Mouse (Mus musculus): ENCODE results near the gene Arl1. TPM values are rescaled to one million over a fixed set of nuclear protein-coding genes. Genes with fewer than 3 reads are reported as not detected.
"Not testable (repeated sequence)": the region's sequence is repeated elsewhere in the genome, so short reads cannot be mapped to it uniquely, and the experiment has no call there.

Gene Arl1
- polyA plus RNA-seq, 1 experiment from 2014 or later = 196 TPM

GRCm38 (mm10) chr10:88772965-88773364, 42.3 kb downstream of the Arl1 start:
- not testable (repeated sequence) for H3K4me1 ChIP-seq (ENCODE audit: control insufficient read depth, insufficient read depth, low read length); H3K27ac ChIP-seq (ENCODE audit: low read length); H3K27me3 ChIP-seq (ENCODE audit: control insufficient read depth, insufficient read depth, low read length); ATAC-seq (ENCODE audit: insufficient number of reproducible peaks, insufficient read depth, low FRiP score, low read depth); H3K4me3 ChIP-seq (ENCODE audit: low read depth, low read length); H3K4me2 ChIP-seq (replicated peaks; ENCODE audit: low read depth, low read length); H3K9me3 ChIP-seq (ENCODE audit: control insufficient read depth, low read depth, low read length); H3K9ac ChIP-seq (replicated peaks; ENCODE audit: low read depth, low read length)
- 87% methylated on average over 5 of the region's 5 CpGs for WGBS
- H3K36me3 ChIP-seq (ENCODE audit: control insufficient read depth, insufficient read depth, low read length) = peaks cover 52% of the 10 kb centered on the region

DNA sequence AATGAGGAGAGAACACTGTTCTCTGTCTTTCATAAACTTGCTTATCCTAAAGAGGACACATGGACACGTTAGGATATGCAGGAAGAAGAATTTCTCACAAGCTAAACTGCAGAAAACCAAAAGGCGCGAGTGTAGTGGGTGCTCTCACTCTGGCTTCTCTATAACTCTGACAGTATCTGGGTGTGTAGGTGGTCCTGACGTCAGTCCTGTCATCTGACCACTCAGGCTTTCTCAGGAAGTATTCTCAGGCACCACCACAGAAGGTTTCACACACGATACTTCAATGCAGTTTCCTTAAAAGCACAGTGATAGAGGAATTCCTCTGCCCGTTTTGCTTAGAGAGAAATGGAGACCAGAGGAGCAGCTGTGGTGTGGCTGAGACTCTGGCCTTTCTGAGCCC, 45.5 kb downstream of the Arl1 start:
- H3K27me3 ChIP-seq (ENCODE audit: control insufficient read depth, insufficient read depth, low read length) = no peaks in the 10 kb centered on the region
- 85% methylated on average over 6 of the region's 6 CpGs for WGBS
- ATAC-seq (ENCODE audit: insufficient number of reproducible peaks, insufficient read depth, low FRiP score, low read depth) = no peak

DNA sequence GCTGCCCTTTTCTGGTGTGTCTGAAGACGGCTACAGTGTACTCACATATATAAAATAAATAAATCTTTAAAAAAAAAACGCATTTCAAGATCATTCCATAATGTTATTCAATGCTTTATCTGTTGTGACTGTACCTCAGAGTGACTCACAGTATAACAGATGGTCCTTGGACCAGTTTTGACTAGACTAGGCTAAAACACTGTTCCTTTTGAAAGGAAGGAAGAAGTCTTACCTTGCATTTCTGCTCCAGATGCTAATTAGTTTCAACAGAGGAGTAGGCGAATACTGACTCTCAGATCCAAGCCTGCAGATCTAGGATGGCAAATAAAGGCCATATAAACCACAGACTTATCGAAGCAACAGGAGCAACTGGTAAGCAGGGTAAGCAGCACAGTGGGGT, 50.1 kb downstream of the Arl1 start:
- no peak overlapping the region for H3K4me3 ChIP-seq (ENCODE audit: low read depth, low read length)
- H3K9ac ChIP-seq (replicated peaks; ENCODE audit: low read depth, low read length) = no peak overlapping the region
- 89% methylated on average over 4 of the region's 4 CpGs for WGBS
- no peak overlapping the region for H3K27ac ChIP-seq (ENCODE audit: low read length)
- peaks cover 23% of the 10 kb centered on the region for H3K36me3 ChIP-seq (ENCODE audit: control insufficient read depth, insufficient read depth, low read length)
- no peaks in the 10 kb centered on the region for H3K27me3 ChIP-seq (ENCODE audit: control insufficient read depth, insufficient read depth, low read length)
- no peak for ATAC-seq (ENCODE audit: insufficient number of reproducible peaks, insufficient read depth, low FRiP score, low read depth)
- no peaks in the 10 kb centered on the region for H3K9me3 ChIP-seq (ENCODE audit: control insufficient read depth, low read depth, low read length)
- no peaks in the 10 kb centered on the region for H3K4me1 ChIP-seq (ENCODE audit: control insufficient read depth, insufficient read depth, low read length)
- no peak overlapping the region for H3K4me2 ChIP-seq (replicated peaks; ENCODE audit: low read depth, low read length)

More for the DNA sequence above, 45.5 kb downstream of the Arl1 start:
- Histone ChIP-seq H3K4me3 (ENCODE audit: low read depth, low read length) (no peak overlapping the region), H3K27ac (ENCODE audit: low read length) (no peak overlapping the region), H3K36me3 (ENCODE audit: control insufficient read depth, insufficient read depth, low read length) (peaks cover 32% of the 10 kb centered on the region; the same call in 1 of the 2 replicates), H3K4me2 (replicated peaks; ENCODE audit: low read depth, low read length) (no peak overlapping the region), H3K4me1 (ENCODE audit: control insufficient read depth, insufficient read depth, low read length) (no peaks in the 10 kb centered on the region), H3K9ac (replicated peaks; ENCODE audit: low read depth, low read length) (no peak overlapping the region), H3K9me3 (ENCODE audit: control insufficient read depth, low read depth, low read length) (no peaks in the 10 kb centered on the region)

GRCm38 (mm10) chr10:88783135-88783534, 52.5 kb downstream of the Arl1 start:
- WGBS = 90% methylated on average over 2 of the region's 2 CpGs
- H3K36me3 ChIP-seq (ENCODE audit: control insufficient read depth, insufficient read depth, low read length) = peaks cover 25% of the 10 kb centered on the region
- H3K4me3 ChIP-seq (ENCODE audit: low read depth, low read length); H3K4me2 ChIP-seq (replicated peaks; ENCODE audit: low read depth, low read length); H3K9ac ChIP-seq (replicated peaks; ENCODE audit: low read depth, low read length); ATAC-seq (ENCODE audit: insufficient number of reproducible peaks, insufficient read depth, low FRiP score, low read depth); H3K4me1 ChIP-seq (ENCODE audit: control insufficient read depth, insufficient read depth, low read length); H3K27me3 ChIP-seq (ENCODE audit: control insufficient read depth, insufficient read depth, low read length); H3K27ac ChIP-seq (ENCODE audit: low read length); H3K9me3 ChIP-seq (ENCODE audit: control insufficient read depth, low read depth, low read length): not testable (repeated sequence)

DNA sequence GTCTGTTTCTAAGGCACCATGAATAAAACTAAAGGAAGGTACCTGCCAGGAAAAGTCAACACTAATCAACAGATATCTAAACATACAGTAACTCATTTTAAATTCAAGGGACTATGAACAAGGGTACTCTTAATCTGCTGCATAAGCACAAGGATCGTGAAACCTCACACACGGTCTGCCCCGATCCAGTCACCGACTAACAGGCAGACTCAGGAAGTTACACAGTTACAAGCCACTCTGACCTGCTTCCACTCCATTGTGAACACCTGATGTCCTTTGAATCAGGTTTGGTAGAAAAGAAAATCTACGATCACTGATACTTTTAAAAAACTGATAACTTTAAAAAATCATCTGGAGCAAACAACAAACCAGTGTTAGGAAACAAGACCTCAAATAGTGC, 53.3 kb downstream of the Arl1 start:
- H3K9ac ChIP-seq (replicated peaks; ENCODE audit: low read depth, low read length) = no peak overlapping the region
- H3K4me2 ChIP-seq (replicated peaks; ENCODE audit: low read depth, low read length) = no peak overlapping the region
- no peaks in the 10 kb centered on the region for H3K4me1 ChIP-seq (ENCODE audit: control insufficient read depth, insufficient read depth, low read length)
- ATAC-seq (ENCODE audit: insufficient number of reproducible peaks, insufficient read depth, low FRiP score, low read depth) = no peak
- H3K9me3 ChIP-seq (ENCODE audit: control insufficient read depth, low read depth, low read length) = no peaks in the 10 kb centered on the region
- no peak overlapping the region for H3K27ac ChIP-seq (ENCODE audit: low read length)
- peaks cover 24% of the 10 kb centered on the region for H3K36me3 ChIP-seq (ENCODE audit: control insufficient read depth, insufficient read depth, low read length)
- no peak overlapping the region for H3K4me3 ChIP-seq (ENCODE audit: low read depth, low read length)
- 95% methylated on average over 5 of the region's 5 CpGs for WGBS
- no peaks in the 10 kb centered on the region for H3K27me3 ChIP-seq (ENCODE audit: control insufficient read depth, insufficient read depth, low read length)

- WGBS = 81% methylated on average over 5 of the region's 5 CpGs
- no peak overlapping the region for H3K4me3 ChIP-seq (ENCODE audit: low read depth, low read length)
- H3K36me3 ChIP-seq (ENCODE audit: control insufficient read depth, insufficient read depth, low read length) = peaks cover 24% of the 10 kb centered on the region
- H3K4me2 ChIP-seq (replicated peaks; ENCODE audit: low read depth, low read length) = no peak overlapping the region
- H3K27me3 ChIP-seq (ENCODE audit: control insufficient read depth, insufficient read depth, low read length) = no peaks in the 10 kb centered on the region
- H3K27ac ChIP-seq (ENCODE audit: low read length) = no peak overlapping the region
- H3K4me1 ChIP-seq (ENCODE audit: control insufficient read depth, insufficient read depth, low read length) = no peaks in the 10 kb centered on the region
- H3K9me3 ChIP-seq (ENCODE audit: control insufficient read depth, low read depth, low read length) = no peaks in the 10 kb centered on the region
- H3K9ac ChIP-seq (replicated peaks; ENCODE audit: low read depth, low read length) = no peak overlapping the region
- ATAC-seq (ENCODE audit: insufficient number of reproducible peaks, insufficient read depth, low FRiP score, low read depth) = no peak
These were observed 53.9 kb downstream of the Arl1 start for GRCm38 (mm10) chr10:88784513-88784931.

DNA sequence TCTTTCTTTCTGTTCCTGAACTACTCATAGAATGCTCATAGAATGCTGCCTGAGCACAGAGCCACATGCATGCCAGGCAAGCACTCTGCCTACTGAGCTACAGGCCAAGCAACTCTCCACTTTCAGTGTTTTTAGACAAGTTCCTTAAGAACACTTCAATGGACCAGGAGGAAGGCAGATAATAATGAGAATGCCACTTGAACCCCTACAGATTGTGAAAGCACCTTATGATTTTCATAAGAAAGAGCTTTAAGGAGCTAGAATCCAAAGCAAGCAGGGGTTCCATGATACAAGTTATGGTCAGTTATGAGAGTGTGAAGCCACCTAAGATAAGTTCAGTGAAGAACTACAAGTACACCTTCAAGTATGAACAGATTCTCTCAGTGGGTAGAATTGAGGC, 63.0 kb downstream of the Arl1 start:
- H3K4me2 ChIP-seq (replicated peaks; ENCODE audit: low read depth, low read length) = no peak overlapping the region

More for the DNA sequence above, 63.0 kb downstream of the Arl1 start:
- no peaks in the 10 kb centered on the region for H3K27me3 ChIP-seq (ENCODE audit: control insufficient read depth, insufficient read depth, low read length)
- H3K4me1 ChIP-seq (ENCODE audit: control insufficient read depth, insufficient read depth, low read length) = no peaks in the 10 kb centered on the region
- no peak overlapping the region for H3K27ac ChIP-seq (ENCODE audit: low read length)
- no peak overlapping the region for H3K9ac ChIP-seq (replicated peaks; ENCODE audit: low read depth, low read length)
- ATAC-seq (ENCODE audit: insufficient number of reproducible peaks, insufficient read depth, low FRiP score, low read depth) = no peak
- no peaks in the 10 kb centered on the region for H3K9me3 ChIP-seq (ENCODE audit: control insufficient read depth, low read depth, low read length)
- H3K36me3 ChIP-seq (ENCODE audit: control insufficient read depth, insufficient read depth, low read length) = peaks cover 34% of the 10 kb centered on the region; the same call in 1 of the 2 replicates
- H3K4me3 ChIP-seq (ENCODE audit: low read depth, low read length) = no peak overlapping the region

Other genes with a start within 250 kb of the Arl1 start
- 13.4 and 14.6 TPM in 2 replicates for gene Chpt1, start 226.8 kb upstream of the Arl1 start, polyA plus RNA-seq (2014; fragmentation: Nextera tagmentation; extraction: Ambion mirVana)
- gene Mybpc1, start 125.7 kb upstream of the Arl1 start, polyA plus RNA-seq (2014; fragmentation: Nextera tagmentation; extraction: Ambion mirVana) = 0.33 and 0.67 TPM in 2 replicates
- 0.26 and 0.32 TPM in 2 replicates for gene Spic, start 45.8 kb upstream of the Arl1 start, polyA plus RNA-seq (2014; fragmentation: Nextera tagmentation; extraction: Ambion mirVana)
- gene Utp20, start 95.9 kb downstream of the Arl1 start, polyA plus RNA-seq (2014; fragmentation: Nextera tagmentation; extraction: Ambion mirVana) = 21.5 and 24.5 TPM in 2 replicates
- 0.06 and 0.22 TPM in 2 replicates for gene Slc5a8, start 155.1 kb downstream of the Arl1 start, polyA plus RNA-seq (2014; fragmentation: Nextera tagmentation; extraction: Ambion mirVana)